Mouse (Mus musculus): ENCODE results near the gene Keap1. TPM values are rescaled to one million over a fixed set of nuclear protein-coding genes. Genes with fewer than 3 reads are reported as not detected.
"Not testable (repeated sequence)": the region's sequence is repeated elsewhere in the genome, so short reads cannot be mapped to it uniquely, and the experiment has no call there.

Gene Keap1
- total RNA-seq, 4 experiments from 2014 or later: 54.9 to 59.4 (median 57.4) TPM

DNA sequence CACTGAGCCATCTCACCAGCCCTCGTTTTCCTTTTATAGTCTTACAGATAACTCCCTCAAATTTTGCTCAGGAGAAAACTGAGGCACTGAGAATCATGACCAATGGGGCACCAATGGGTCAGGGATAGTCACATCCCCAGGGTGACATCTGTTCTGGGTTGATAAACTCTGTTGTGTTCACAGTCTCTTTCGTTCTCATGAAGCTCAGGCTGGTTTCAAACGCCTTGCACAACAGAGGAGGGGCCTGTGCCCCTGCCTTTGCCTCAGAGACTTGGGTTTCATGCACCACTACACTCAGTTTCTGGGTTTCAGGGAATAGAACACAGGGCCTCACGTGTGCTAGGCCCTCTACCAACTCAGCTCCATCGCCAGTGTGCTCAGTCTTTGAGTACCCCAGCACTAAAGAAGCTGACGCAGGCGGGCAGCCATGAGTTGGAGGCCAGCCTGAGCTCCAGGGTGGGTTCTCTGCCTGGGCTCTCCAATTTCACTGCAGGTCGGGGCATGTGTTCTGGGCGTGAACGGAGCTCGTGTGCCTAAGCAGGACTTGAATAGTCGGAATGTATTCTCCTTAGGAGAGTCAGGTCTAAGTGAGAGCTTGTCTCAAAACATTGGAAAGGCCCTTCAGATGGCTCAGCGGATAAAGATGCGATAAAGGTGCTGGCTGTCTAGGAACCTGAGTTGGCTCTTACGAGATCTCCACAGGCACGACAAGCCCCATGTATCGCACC is 25.3 kb upstream of the Keap1 start:
- no peak for DNase-seq (ENCODE audit: low spot score in 2 of 2)

DNA sequence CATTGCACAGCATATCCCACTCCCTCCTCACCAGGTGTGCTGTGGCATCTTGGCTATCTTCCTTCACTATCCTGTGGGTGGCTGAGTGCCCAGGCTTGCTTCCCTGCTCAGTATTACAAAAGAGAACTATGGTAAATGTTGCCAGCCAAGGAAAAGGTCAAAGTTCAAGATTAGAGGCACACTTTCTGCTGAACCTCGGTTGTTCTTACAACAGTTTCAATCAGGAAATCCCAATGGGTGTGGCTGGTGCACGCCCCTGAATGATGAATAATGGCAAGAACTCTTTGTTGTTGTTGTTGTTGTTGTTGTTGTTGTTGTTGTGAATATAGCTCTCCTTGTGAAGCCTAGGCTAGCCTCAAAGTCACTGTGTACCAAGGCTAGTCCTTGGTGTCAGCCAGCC is 22.7 kb upstream of the Keap1 start:
- DNase-seq (ENCODE audit: low spot score in 2 of 2): no peak

DNA sequence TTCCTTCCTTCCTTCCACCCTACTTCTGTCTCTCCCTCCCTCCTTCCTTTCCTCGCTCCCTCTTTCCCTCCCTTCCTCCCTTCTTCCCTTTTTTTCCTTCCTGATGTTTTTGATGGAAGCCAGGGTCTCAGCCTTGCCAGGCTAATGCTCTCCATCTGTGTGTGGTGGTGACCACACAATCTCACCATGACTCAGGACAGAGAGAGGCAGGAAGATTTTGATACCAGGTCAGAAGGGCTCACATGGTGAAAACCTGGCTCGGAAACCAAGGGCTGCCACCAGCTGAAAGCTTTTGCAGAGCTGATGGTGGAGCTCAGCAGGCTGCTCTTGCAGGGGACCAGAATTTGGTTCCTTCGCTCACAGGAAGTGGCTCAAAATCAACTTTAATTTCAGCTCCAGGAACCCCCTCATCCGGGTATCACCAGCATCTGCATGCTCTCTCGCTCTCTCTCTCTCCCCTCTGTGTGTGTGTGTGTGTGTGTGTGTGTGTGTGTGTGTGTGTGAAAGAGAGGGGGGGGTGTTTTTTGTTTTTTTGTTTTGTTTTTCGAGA is 21.4 kb upstream of the Keap1 start:
- no peak for DNase-seq (ENCODE audit: low spot score in 2 of 2)

DNA sequence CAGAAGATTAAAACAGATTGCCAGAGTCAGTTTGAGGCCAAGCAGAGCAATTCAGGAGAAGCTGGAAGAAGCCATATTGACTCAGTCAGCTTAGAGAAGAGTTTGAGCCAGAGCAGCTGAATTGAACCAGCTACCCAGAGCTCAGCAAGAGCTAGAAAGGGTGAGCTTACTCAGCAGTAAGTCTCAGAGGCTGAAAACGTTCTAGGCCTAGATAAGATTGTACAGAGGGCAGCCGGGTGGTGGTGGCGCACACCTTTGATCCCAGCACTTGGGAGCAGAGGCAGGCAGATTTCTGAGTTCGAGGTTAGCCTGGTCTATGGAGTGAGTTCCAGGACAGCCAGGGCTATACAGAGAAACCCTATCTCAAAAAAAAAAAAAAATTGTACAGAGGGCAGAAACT is 17.2 kb upstream of the Keap1 start:
- not testable (repeated sequence) for DNase-seq (ENCODE audit: low spot score in 2 of 2)

DNA sequence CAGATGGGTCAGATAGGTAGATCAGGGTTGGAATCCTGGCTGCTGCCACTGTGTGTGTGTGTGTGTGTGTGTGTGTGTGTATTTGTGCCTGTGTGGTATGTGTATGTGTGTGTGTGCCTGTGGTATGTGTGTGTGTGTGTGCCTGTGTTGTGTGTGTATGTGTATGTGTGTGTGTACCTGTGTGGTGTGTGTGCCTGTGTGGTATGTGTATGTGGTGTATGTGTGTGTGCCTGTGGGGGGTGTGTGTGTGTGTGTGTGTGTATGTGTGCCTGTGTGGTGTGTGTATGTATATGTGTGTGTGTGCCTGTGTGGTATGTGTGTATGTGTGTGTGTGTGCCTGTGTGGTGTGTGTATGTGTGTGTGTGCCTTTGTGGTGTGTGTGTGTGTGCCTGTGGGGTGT is 15.5 kb upstream of the Keap1 start:
- DNase-seq (ENCODE audit: low spot score in 2 of 2): no peak

DNA sequence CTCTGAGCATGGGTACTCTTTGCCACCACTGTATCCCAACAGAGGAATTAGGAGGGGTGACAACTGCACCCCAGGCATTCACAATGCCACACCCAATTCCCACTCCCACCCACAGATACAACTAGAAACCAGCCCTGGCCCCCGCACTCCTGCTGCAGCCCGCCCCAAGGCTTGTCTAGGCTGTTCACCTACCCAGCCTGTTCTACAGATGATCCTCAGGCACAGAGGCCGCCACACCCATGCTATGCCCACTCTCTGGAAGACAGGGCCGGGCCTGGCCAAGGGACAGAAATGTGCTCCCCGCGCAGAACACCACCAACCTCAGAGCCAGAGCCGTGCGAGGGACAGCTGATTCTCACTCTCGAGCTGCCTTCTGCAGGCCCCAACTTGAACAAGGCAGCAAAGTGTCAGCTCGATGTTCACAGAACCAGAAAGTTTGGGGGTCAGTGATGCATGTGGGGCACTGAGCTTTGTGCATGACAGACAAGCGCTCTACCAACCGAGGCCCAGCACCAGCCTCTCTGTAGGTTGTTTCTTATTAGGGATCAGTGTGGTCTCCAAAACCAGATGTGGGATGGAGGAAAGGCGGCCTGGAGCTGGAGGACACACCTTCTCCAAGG is 12.1 kb upstream of the Keap1 start:
- DNase-seq (ENCODE audit: low spot score in 2 of 2): no peak

DNA sequence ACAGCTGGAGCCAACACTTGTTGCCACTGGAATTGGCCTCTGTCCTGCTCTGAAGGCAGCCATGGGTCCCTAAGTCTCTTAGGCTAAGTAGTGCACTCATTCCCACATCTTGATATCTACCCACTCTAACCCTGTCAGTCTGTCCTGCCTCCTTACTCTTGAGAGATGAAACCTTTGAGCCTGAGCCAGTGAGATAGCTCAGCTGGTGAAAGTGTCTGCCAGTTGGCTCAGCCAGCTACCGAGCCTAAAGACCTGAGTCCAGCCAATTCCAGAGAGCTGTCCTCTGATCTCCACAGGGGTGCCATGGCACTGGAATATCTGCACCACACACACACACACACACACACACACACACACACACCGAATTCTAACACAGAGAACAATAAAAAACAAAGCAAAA is 11.3 kb upstream of the Keap1 start:
- DNase-seq (ENCODE audit: low spot score in 2 of 2): no peak

DNA sequence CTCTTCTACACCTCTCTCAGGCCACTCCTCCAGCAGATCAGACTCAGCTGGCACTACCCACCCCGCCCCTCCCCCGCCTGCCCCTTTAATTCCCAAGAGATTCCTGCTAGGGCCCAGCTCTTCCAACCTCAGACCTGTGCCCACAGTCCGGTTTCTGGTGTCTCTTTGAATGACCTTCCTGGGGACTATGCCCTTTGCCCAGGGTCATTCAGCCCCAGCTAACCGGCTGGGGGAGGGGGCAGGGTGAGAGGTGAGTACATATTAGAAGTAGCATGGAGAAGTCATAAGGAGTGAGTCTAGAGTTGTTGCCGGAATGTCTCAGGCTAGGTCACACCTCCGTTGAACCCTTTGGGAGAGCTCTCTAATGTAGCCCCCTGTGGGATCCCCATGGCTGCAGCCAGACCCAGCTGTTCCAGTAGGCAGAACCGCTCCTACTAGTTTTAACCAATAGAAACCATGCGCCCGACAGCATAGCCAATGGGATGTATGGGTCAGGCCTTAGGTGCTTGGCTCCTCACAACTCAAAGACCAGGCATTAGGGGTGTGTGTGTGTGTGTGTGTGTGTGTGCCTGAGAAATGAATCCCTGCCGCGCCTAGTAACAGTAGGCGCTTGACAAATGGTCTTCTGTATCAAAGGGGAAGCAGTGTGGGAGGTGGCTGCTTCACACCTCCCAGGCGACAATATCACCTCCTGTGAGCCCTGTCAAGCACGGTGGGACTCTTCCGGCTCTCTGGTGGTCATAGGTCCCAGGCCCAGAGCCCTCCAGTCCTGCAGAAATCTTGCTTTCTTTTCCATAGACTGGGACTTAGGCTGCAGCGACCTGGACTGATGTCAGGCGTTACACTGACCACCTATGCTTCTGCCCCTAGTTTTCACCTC is 10.7 kb upstream of the Keap1 start:
- DNase-seq (ENCODE audit: low spot score in 2 of 2): no peak

DNA sequence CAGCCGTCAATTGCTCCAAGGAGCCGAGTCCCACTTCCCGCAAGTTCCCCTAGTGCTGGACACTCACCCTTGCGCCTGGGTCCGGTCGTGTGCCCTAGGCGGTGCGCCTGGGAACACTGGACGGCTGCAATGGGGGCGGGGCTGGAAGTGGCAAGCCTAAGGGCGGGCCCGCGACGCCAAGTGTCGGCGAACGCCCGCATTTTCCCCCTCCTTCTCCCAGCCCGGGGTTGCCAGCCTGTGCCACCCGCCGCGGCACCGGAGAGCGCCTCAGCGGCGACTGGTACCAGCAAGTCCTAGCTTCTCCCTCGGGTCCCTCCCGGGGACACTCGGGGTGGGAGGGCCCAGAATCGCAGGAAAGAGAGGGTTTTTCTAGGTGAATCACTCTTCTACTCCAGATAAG is 9.2 kb upstream of the Keap1 start, which contains the start of gene S1pr5:
TSS of gene S1pr5 (minus strand) at position 118 of the 400 bp plus-strand sequence.
- DNase-seq (ENCODE audit: low spot score in 2 of 2): peak in 1 of 2 experiments; percentile 37

DNA sequence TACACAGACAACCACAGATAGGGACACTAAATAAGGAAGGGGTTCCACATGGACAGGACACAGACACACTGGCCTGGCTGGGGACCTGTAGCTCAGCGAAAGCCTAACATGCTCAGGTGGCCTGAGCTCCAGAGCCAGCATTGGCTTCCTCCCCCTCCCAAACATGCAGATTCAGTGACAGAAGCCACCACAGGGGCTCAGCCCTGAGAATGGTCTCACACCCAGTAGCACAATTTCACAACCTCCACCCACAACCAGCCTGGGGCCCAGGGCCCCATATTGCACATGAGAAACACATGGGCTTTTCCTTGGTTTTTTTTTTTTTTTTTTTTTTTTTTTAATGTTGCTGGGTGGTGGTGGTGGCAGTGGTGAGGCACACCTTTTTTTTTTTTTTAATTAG is 7.2 kb upstream of the Keap1 start:
- DNase-seq (ENCODE audit: low spot score in 2 of 2): no peak

DNA sequence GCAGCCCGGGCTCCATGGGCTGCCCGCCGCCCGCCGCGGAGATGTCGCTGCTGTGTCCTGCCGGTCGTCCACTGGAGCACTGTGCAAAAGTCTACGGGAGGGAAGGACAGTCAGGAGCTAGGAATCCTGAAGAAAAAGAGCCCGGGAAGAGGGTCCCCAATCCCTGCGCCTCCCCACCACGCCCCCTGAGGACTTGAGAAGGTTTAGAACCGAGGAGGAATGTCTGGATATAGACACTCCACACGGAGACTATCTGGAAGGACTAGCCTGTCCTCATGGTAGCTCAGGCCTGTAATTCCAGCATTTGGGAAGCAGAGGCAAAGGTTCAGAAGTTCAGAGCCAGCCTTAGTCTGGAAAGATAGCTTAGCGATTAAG is 5.9 kb upstream of the Keap1 start:
- DNase-seq (ENCODE audit: low spot score in 2 of 2): no peak

DNA sequence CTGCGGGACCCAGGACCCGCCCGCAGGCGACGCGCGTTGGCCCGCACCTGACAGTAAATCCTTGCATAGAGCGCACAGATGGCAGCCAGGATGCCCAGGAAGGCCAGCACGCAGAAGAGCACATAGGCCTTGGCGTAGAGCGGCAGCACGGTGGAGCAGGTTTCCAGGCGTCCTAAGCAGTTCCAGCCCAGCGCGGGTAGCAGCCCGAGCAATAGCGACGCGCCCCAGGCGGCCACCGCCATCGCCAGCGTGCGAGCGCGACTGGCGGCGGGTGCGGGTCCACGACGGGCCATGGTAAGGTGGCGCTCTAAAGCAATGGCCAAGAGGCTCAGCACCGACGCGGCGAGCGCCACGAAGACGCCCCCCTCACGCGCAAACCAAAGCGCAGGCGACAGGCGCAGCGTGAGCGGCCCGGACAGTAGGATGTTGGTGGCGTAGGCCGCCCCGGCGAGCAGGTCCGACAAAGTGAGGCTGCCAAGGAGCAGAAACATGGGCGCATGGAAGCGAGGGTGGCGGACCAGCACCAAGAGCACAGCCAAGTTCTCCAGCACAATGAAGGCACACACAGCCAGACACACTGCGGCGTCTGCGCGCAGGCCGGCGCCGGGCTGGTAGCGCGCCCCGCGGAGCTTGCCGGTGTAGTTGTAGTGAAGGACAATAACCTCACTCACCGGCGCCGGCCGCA is 5.4 kb upstream of the Keap1 start:
- no peak for DNase-seq (ENCODE audit: low spot score in 2 of 2)

DNA sequence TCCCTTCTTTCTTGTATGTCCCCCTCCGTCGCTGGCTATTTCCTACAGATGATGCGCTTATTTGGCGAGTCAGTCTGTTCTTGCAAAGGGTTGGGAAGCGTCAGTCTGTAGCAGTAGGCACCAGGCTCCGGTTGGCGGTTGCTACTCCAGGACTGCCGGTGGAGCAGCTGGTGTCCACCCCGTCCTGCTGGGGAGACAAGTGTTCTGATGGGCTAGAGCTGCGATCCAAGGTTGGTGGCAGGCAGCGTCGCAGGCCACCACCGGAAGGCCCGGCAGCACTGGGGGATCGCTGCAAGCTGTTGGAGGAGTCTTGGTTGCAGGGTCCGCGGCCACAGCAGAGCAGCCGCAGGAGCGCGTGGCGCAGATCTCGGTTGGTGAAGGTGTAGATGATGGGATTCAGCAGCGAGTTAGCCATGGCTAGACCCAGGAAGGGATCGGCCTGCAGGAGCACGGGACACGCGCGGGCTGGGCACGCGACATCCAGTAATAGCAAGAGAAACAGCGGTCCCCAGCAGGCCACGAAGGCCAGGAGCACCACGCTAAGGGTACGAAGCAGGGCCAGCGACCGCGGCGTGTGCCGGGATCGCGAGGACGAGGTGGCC is 4.8 kb upstream of the Keap1 start:
- DNase-seq (ENCODE audit: low spot score in 2 of 2): no peak

DNA sequence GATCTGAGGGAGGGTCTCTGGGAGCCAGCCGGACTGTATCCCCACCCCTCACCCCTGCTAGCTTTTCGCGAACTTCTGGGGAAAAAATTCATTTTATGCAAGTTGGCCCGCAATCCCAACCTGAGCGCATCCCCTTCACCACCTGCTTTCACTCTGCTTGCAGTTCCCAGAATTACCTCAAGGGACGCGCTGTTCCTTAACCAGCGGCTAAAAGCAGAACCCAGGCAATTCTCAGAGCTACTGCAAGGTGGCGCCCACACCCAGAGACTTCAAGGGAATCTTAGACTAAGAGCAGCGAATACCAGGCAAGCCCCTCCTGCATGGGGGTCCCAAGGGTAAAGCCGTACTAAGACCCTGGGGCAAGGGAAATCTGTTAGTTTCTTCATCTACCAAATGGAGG is 2.2 kb upstream of the Keap1 start:
- DNase-seq (ENCODE audit: low spot score in 2 of 2): peak; percentile 54 to 68

DNA sequence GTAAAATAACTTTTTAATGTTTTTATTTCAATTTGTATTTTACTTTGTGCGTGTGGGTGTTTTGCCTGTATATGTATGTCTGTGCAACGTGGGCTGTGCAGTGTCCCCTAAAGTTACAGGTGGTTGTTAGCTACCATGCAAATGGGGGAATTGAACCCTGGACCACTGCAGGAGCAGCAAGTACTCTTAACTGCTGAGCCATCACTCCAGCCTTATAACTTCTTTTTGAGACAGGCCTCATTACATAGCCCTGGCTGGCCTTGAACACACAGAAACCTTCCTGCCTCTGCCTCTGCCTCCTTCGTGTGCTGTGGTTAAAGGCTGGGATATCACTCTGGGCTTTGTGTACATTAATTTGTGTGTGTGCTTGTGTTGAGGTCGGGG is 296 bp upstream of the Keap1 start:
- no peak for DNase-seq (ENCODE audit: low spot score in 2 of 2)

DNA sequence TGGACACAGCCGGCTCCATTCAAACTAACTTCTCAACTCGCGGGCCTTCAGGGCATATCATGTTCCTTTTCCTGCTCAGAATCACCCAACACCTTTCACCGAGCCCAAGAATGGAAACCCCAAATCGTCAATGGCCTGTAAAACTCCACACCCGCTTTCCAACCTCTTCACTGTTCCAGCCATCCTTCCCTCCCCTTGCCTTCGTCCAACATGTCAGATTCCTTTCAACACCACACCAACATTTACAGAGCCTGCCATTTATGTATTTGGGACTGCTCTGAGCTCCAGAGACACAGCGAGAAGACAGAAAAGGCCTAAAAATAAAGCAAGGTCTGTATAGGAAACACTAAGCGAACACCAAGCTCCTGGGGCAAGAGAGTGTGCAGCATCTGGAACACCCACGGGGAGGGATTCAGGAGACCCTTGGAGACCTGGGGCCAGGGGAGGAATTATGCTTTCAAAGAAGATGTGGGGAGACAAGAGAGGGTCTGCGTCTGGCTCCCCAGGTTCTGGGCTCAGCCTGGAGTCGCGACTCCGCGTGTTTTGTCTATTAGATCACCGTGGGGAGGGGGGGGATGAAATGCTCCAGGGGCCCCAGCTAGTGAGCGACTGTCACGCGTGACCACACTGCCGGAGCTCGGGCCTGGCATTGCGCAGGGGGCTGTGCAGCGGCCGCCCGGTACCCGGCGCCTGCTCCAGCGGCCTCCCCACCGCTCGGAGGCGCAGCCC is 993 bp downstream of the Keap1 start:
- DNase-seq (ENCODE audit: low spot score in 2 of 2): no peak

DNA sequence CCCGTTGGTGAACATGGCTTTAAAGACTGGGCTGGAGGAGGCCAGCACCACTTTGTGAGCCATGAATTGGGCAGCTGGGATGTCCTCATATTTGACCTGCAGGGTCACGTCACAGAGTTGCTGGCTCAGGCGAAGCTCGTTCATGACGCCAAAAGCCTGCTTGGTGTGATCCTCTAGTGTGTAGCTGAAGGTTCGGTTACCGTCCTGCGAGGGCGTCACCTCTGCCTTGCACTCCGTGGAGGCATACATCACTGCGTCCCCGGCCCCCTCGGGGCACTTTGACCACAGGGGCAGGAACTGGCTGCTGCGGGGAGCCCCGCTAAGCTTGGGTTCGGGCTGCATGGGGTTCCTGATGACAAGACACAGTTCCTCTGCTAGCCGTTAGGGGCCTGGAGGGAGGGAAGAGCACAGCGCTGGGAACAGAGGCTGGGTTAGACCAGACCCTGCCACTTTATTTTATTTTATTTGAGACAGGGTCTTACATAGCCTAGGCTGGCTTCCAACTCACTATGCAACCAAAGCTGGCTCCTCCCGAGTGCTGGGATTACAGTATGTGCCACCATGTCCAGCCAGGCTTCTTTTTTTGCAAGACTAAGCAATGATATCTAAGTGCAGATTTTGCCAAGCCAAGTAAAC is 1.7 kb downstream of the Keap1 start:
- DNase-seq (ENCODE audit: low spot score in 2 of 2): no peak

DNA sequence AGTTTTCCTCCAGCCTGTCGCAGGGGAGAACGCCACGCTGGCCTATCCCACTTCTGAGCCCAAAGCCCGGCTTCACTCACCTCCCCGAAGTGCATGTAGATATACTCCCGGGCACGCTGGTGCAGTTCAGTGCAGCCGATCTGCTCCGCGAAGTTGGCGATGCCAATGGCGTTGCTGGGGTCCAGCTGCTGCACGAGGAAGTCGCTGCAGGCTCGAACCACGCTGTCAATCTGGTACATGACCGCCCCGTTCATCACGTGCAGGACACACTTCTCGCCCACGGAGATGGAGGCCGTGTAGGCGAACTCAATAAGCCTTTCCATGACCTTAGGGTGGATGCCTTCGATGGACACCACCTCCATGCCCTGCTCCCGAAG is 2.2 kb downstream of the Keap1 start:
- no peak for DNase-seq (ENCODE audit: low spot score in 2 of 2)

DNA sequence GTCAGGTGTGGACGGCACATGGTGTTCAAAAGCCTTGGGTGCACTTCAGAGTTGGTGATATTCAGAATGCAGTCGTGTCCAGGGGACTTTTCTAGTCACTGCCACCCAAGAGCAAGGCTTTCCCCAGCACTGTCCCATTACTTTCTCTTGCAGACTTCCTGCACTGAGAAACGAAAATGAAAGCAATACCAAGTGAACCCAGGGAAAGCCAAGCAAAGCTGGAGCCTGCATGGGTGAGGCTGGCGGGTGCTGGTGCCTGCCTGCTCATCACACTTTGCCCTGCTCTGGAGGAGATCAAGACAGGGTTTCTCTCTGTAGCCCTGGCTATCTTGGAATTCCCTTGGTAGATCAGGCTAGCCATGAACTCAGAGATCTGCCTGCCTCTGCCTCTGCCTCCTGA is 3.8 kb downstream of the Keap1 start:
- DNase-seq (ENCODE audit: low spot score in 2 of 2): no peak

DNA sequence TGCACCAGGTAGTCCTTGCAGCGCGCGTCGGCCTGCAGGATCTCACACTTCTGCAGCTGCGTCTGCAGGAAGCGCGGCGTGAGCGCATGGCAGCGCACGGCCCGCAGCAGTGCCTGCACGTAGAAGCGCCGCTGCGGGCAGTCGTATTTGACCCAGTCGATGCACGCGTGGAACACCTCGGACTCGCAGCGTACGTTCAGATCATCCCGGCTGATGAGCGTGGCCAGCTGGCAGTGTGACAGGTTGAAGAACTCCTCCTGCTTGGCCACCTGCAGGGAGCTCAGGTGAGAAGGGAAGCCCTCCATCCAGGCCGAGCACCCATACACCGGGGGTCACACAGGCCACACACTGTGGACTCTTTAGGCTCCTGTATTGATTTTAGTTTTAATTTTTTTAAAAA is 5.4 kb downstream of the Keap1 start:
- no peak for DNase-seq (ENCODE audit: low spot score in 2 of 2)

Data from gastrocnemius, adult 8-10 months (tissue).